Mouse (Mus musculus): ENCODE data around the gene Prkaca. TPM values are rescaled to one million over a fixed set of nuclear protein-coding genes. Genes with fewer than 3 reads are reported as not detected.

The Prkaca gene
- polyA plus RNA-seq, 1 experiment from 2014 or later: 101 TPM

DNA sequence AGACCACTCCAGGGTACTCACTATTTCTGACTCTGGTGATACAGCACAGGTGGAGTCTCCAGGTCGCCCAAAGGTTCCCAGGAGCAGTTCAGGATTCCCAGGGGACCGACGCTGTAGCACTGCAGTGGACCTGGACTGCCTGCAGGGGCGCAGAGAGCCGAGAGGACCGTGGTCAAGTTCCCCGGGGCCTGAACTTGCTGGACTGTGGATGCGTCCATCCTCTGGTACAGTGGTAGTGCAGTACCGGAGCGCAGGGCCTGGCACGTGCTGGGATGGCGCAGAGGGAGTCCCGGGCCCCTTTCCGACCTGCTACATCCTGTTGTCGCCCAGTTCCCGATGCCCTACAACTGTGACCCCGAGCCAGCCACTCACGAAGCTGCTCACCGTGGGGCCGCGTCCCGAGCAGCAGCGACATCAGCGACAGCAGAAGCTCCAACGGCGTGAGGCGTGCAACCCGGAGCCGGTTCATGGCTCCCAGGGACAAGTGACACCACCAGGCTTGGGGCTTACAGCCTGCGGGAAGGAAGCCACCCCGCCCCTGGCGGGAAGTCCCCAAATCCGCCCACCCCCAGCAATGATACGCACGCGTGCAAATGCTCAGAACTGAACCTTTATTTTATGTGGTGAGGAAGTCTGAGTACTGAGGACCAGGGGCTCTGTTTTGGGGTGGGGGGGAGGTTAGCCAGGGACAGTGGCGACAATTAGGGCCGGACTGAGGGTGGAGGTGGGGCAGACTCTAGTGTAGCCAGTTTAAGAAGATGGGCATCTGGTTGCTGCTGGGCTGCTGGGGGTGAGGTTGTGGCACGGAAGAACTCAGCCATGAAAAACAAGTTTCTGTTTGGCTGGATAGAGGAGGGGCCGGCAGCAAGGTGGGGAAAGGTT, 69.5 kb downstream of the Prkaca start, which contains the start of gene Il27ra:
Gene Il27ra (minus strand): TSS at position 524 of the 882 bp plus-strand sequence.
- Histone ChIP-seq H3K4me1 (ENCODE audit: control insufficient read depth, insufficient read depth, low read length) (0 out of 2 replicates have a peak, but pooled peaks cover 3% of the 10 kb centered on the region), H3K36me3 (ENCODE audit: control insufficient read depth, insufficient read depth, low read length) (no peaks in the 10 kb centered on the region), H3K4me3 (ENCODE audit: low read depth, low read length) (peak within 1 kb of the TSS; percentile 26), H3K27me3 (ENCODE audit: control insufficient read depth, insufficient read depth, low read length) (peaks cover 29% of the 10 kb centered on the region), H3K27ac (ENCODE audit: low read length) (no peak within 1 kb of the TSS), H3K4me2 (replicated peaks; ENCODE audit: low read depth, low read length) (peak within 1 kb of the TSS; percentile 64), H3K9ac (replicated peaks; ENCODE audit: low read depth, low read length) (no peak within 1 kb of the TSS; the same call in 1 of the 2 replicates), H3K9me3 (ENCODE audit: control insufficient read depth, low read depth, low read length) (no peaks in the 10 kb centered on the region)
- WGBS: 6% methylated on average over 40 of the region's 40 CpGs
- peak; percentile 55 for ATAC-seq (ENCODE audit: insufficient number of reproducible peaks, insufficient read depth, low FRiP score, low read depth)

DNA sequence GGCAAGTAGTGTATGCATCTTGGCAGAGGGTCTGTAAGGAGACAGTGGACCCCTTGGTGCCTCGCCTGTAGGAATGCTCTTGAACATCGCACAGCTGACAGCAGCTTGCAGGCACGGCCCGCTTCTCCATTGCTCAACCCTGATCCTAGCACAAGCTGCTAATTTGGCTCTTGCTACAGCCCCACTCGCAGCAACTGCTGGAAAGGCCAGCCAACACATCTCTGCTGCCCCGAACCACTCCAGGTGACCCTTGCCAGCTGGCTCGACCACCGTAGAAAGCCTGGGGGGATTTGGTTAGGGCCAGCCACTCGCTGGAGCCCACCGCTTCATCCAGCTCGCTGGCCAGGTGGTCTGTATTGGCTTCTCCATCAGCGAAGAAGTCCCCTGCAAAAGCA, 70.2 kb downstream of the Prkaca start:
- H3K36me3 ChIP-seq (ENCODE audit: control insufficient read depth, insufficient read depth, low read length): no peaks in the 10 kb centered on the region
- no peaks in the 10 kb centered on the region for H3K9me3 ChIP-seq (ENCODE audit: control insufficient read depth, low read depth, low read length)
- H3K4me3 ChIP-seq (ENCODE audit: low read depth, low read length): 0 out of 2 replicates have a peak overlapping the region, but pooled peaks have one; percentile 26
- no peak overlapping the region for H3K27ac ChIP-seq (ENCODE audit: low read length)
- H3K9ac ChIP-seq (replicated peaks; ENCODE audit: low read depth, low read length): no peak overlapping the region
- WGBS: 35% methylated on average over 12 of the region's 12 CpGs
- H3K4me2 ChIP-seq (replicated peaks; ENCODE audit: low read depth, low read length): peak overlapping the region; percentile 64
- ATAC-seq (ENCODE audit: insufficient number of reproducible peaks, insufficient read depth, low FRiP score, low read depth): no peak
- H3K4me1 ChIP-seq (ENCODE audit: control insufficient read depth, insufficient read depth, low read length): 0 out of 2 replicates have a peak, but pooled peaks cover 3% of the 10 kb centered on the region
- peaks cover 29% of the 10 kb centered on the region for H3K27me3 ChIP-seq (ENCODE audit: control insufficient read depth, insufficient read depth, low read length)

DNA sequence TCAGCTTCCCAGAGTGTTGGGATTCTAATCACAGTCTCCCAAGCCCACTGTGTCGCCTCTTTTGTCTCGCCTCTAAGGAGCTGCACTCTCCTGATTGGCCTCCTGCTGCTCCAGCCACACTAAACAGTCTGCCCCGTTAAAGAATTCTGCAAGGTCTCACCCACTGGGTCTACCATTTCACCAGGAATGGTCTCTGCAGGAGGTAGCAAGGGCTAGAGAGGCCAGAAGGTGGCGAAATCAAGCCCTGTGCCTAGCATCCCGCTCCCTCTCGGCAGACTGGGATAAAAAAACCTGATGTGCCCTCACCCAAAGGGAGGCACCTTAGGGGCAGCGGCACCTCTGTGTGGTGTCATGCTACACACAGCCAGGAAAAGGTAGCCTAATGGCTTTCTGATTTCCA, 71.3 kb downstream of the Prkaca start:
- Histone ChIP-seq H3K4me3 (ENCODE audit: low read depth, low read length) (no peak overlapping the region), H3K27ac (ENCODE audit: low read length) (no peak overlapping the region), H3K36me3 (ENCODE audit: control insufficient read depth, insufficient read depth, low read length) (no peaks in the 10 kb centered on the region), H3K27me3 (ENCODE audit: control insufficient read depth, insufficient read depth, low read length) (peaks cover 29% of the 10 kb centered on the region), H3K9me3 (ENCODE audit: control insufficient read depth, low read depth, low read length) (no peaks in the 10 kb centered on the region), H3K4me1 (ENCODE audit: control insufficient read depth, insufficient read depth, low read length) (0 out of 2 replicates have a peak, but pooled peaks cover 3% of the 10 kb centered on the region), H3K4me2 (replicated peaks; ENCODE audit: low read depth, low read length) (no peak overlapping the region), H3K9ac (replicated peaks; ENCODE audit: low read depth, low read length) (no peak overlapping the region)
- ATAC-seq (ENCODE audit: insufficient number of reproducible peaks, insufficient read depth, low FRiP score, low read depth): no peak
- WGBS: 11% methylated on average over 7 of the region's 7 CpGs

DNA sequence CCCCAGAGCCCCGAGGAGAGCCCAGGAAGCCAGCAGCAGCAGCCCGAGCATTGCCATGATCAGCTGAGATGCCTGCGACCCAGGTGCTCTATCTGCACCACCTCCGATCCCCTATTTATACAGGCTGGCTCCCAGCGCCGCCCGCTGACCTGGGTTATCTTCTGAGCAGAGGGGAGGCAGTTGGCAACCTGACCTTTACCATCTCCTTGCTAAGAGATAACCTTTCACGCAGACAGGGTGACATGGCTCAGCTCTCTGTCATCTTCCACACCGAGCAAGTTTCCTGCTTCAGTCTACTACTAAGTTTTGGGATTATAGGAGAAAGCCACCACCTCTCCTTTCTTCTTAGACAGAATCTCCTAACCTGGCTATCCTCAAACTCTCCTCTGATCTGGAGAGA, 72.1 kb downstream of the Prkaca start, which contains the start of gene Rln3:
Gene Rln3 (minus strand): TSS at position 101 of the 400 bp plus-strand sequence.
- no peak within 1 kb of the TSS for H3K9ac ChIP-seq (replicated peaks; ENCODE audit: low read depth, low read length)
- no peaks in the 10 kb centered on the region for H3K36me3 ChIP-seq (ENCODE audit: control insufficient read depth, insufficient read depth, low read length)
- no peak within 1 kb of the TSS for H3K27ac ChIP-seq (ENCODE audit: low read length)
- 0 out of 2 replicates have a peak, but pooled peaks cover 3% of the 10 kb centered on the region for H3K4me1 ChIP-seq (ENCODE audit: control insufficient read depth, insufficient read depth, low read length)
- 0 out of 2 replicates have a peak within 1 kb of the TSS, but pooled peaks have one; percentile 12 for H3K4me2 ChIP-seq (replicated peaks; ENCODE audit: low read depth, low read length)
- peaks cover 29% of the 10 kb centered on the region for H3K27me3 ChIP-seq (ENCODE audit: control insufficient read depth, insufficient read depth, low read length)
- WGBS: 6% methylated on average over 9 of the region's 9 CpGs
- ATAC-seq (ENCODE audit: insufficient number of reproducible peaks, insufficient read depth, low FRiP score, low read depth): no peak
- H3K4me3 ChIP-seq (ENCODE audit: low read depth, low read length): no peak within 1 kb of the TSS; the same call in 1 of the 2 replicates
- no peaks in the 10 kb centered on the region for H3K9me3 ChIP-seq (ENCODE audit: control insufficient read depth, low read depth, low read length)

MicroRNA genes within 50 kb of the gene (microRNA counts, 519-probe panel; counts per million panel counts)
- not detected for microRNA mmu-miR-1199

Small RNAs within 50 kb of the gene (microRNA-seq; reads per million reads assigned to microRNA genes)
- not detected for gene Gm44330
- gene Gm44450: not detected
- gene Mir1199: not detected
- 2.6 reads per million, percentile 2 among the genes with 10 or more reads in this experiment for gene Mir8111

Other genes starting within 250 kb of the Prkaca start
- 39.2 and 40.7 TPM in 2 replicates for gene Adgre5, start 231.7 kb upstream of the Prkaca start, polyA plus RNA-seq (2014; fragmentation: Nextera tagmentation; extraction: Ambion mirVana)
- gene Adgrl1, start 72.9 kb upstream of the Prkaca start, polyA plus RNA-seq (2014; fragmentation: Nextera tagmentation; extraction: Ambion mirVana): 29.5 and 31.3 TPM in 2 replicates
- gene Gm10644, start 17.8 kb upstream of the Prkaca start, polyA plus RNA-seq (2014; fragmentation: Nextera tagmentation; extraction: Ambion mirVana): 0.56 and 0.70 TPM in 2 replicates
- gene Asf1b, start 17.5 kb upstream of the Prkaca start, polyA plus RNA-seq (2014; fragmentation: Nextera tagmentation; extraction: Ambion mirVana): 53.2 and 58.2 TPM in 2 replicates
- gene Samd1, start 24.7 kb downstream of the Prkaca start, polyA plus RNA-seq (2014; fragmentation: Nextera tagmentation; extraction: Ambion mirVana): 17.5 and 18.3 TPM in 2 replicates
- 0.71 and 0.87 TPM in 2 replicates for gene 1700067K01Rik, start 28.5 kb downstream of the Prkaca start, polyA plus RNA-seq (2014; fragmentation: Nextera tagmentation; extraction: Ambion mirVana)
- gene 2210011C24Rik, start 39.2 kb downstream of the Prkaca start, polyA plus RNA-seq (2014; fragmentation: Nextera tagmentation; extraction: Ambion mirVana): 1.1 and 1.3 TPM in 2 replicates
- 3.2 and 3.6 TPM in 2 replicates for gene Palm3, start 48.5 kb downstream of the Prkaca start, polyA plus RNA-seq (2014; fragmentation: Nextera tagmentation; extraction: Ambion mirVana)
- gene Il27ra, start 69.6 kb downstream of the Prkaca start, polyA plus RNA-seq (2014; fragmentation: Nextera tagmentation; extraction: Ambion mirVana): 1.1 and 1.3 TPM in 2 replicates
- not detected in 2 replicates for gene Rln3, start 72.0 kb downstream of the Prkaca start, polyA plus RNA-seq (2014; fragmentation: Nextera tagmentation; extraction: Ambion mirVana)
- 1.5 and 2.9 TPM in 2 replicates for gene Gm10643, start 92.1 kb downstream of the Prkaca start, polyA plus RNA-seq (2014; fragmentation: Nextera tagmentation; extraction: Ambion mirVana)
- gene Rfx1, start 93.8 kb downstream of the Prkaca start, polyA plus RNA-seq (2014; fragmentation: Nextera tagmentation; extraction: Ambion mirVana): 10.4 and 12.0 TPM in 2 replicates
- gene Dcaf15, start 131.8 kb downstream of the Prkaca start, polyA plus RNA-seq (2014; fragmentation: Nextera tagmentation; extraction: Ambion mirVana): 9.0 and 10.8 TPM in 2 replicates
- 0.18 and 0.20 TPM in 2 replicates for gene Podnl1, start 153.0 kb downstream of the Prkaca start, polyA plus RNA-seq (2014; fragmentation: Nextera tagmentation; extraction: Ambion mirVana)
- gene Cc2d1a, start 174.9 kb downstream of the Prkaca start, polyA plus RNA-seq (2014; fragmentation: Nextera tagmentation; extraction: Ambion mirVana): 17.9 and 18.2 TPM in 2 replicates
- gene 4930432K21Rik, start 175.0 kb downstream of the Prkaca start, polyA plus RNA-seq (2014; fragmentation: Nextera tagmentation; extraction: Ambion mirVana): 0.59 and 0.94 TPM in 2 replicates
- gene Nanos3, start 212.2 kb downstream of the Prkaca start, polyA plus RNA-seq (2014; fragmentation: Nextera tagmentation; extraction: Ambion mirVana): 3.3 and 5.0 TPM in 2 replicates